Mouse (Mus musculus) bone marrow macrophage, adult 2 months (primary cell): Measurements from ENCODE around the gene Mgst2. TPM values are rescaled to one million over a fixed set of nuclear protein-coding genes. Genes with fewer than 3 reads are reported as not detected.

ENCODE experiments used
- H3K27ac ChIP-seq: 2 replicates; pipeline ENCODE4 v1.5.1; 2012; ENCODE audit warnings: low read depth, low read length; ENCODE audit not compliant: insufficient read depth
- H3K4me1 ChIP-seq: 2 replicates; pipeline ENCODE4 v1.6.1; 2012; ENCODE audit warnings: low read length; ENCODE audit not compliant: control insufficient read depth, insufficient read depth
- H3K4me3 ChIP-seq: 2 replicates; pipeline ENCODE4 v1.5.1; 2012; ENCODE audit warnings: mild to moderate bottlenecking, low read length, moderate library complexity; ENCODE audit not compliant: insufficient read depth
- CTCF ChIP-seq: IDR thresholded peaks from 2 replicates; pipeline ENCODE4 v1.5.1; 2012; ENCODE audit warnings: low read depth, mild to moderate bottlenecking, low read length, moderate library complexity
- POLR2A ChIP-seq: IDR thresholded peaks from 2 replicates; pipeline ENCODE4 v1.6.1; 2012; ENCODE audit warnings: mild to moderate bottlenecking, low read depth, low read length, borderline replicate concordance
- polyA plus RNA-seq: library from polyadenylated mRNA; stranded (reverse); fragments of >200 nt; gene quantifications from 2 replicates; pipeline ENCODE4 v1.2.4, GENCODE M21; 2012; ENCODE audit not compliant: missing spikeins, insufficient read depth, insufficient read length

Mgst2 gene
- 2.4 and 3.8 TPM in 2 replicates for polyA plus RNA-seq

DNA sequence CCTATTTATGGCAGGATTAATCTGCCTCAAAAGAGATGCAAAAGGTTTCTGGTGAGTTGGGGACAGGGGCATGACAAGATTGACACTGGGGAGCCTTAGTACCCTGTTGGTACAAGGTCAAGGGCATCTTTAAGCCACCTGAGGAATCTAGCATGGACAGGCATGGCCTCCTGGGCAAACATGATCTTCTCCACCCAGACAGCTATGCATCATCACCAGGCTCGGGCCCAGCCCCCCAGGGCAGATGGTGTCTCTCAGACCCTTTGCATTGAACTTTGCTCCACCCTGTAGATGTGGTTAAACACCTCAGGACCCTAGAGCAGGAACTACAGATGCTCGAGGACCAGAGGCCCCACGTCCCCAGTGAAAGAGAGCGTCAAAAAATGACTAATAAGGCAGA, at the start of gene Mgst2:
TSS of gene Mgst2 (plus strand) at position 301 of the 400 bp plus-strand sequence.
- peaks cover 37% of the 10 kb centered on the region for H3K4me1 ChIP-seq
- no peak within 1 kb of the TSS for H3K27ac ChIP-seq
- TF ChIP-seq POLR2A, result no peak
- TF ChIP-seq CTCF, result no peak
- H3K4me3 ChIP-seq, result no peak within 1 kb of the TSS

DNA sequence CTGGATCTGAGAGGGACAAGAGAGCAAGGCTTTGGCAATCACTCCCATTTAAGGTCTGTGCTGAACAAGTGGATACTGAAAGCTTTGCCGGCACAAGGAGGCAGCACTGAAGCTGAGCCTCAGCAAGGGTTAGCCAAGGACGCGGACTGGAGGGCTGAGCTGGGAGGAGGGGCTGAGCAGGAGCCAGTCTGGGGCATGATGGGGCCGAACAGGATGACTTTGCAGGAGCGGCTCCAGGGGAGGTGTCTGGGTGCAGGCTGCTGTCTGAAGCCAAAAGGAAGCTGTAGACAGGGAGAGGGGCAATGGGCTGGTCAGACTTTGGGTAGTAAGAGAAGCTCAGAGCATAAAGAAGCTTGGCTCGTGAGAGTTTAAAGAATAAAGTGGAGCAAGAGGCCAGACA, 48.2 kb upstream of the Mgst2 start:
- no peak overlapping the region for H3K27ac ChIP-seq
- H3K4me1 ChIP-seq, result peaks cover 2% of the 10 kb centered on the region
- no peak overlapping the region for H3K4me3 ChIP-seq
- TF ChIP-seq CTCF (no peak), POLR2A (no peak)

GRCm38 (mm10) chr3:51612398-51613356, 47.5 kb upstream of the Mgst2 start:
- no peak overlapping the region for H3K27ac ChIP-seq
- no peak overlapping the region for H3K4me3 ChIP-seq
- H3K4me1 ChIP-seq, result peaks cover 2% of the 10 kb centered on the region
- no peak for TF ChIP-seq POLR2A
- TF ChIP-seq CTCF, result no peak

DNA sequence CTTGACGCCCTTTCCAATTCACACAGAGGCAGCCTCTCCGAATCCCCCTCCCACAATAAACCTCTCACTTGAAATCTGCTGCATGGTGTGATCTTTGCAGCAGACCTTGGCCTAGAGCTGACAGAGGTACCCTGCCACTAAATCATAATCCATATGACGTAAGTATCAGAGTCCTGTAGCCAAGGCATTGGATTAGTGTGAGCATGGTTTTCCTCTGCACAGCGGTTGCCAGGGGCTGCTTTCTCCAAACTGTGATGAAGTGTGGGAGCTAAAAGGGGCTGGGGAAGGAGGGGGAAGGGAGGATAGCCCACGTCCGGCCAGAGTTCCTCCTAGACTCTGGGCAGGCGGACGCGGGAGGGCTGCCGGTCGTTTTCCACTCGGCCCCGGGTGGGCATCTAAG, 45.9 kb upstream of the Mgst2 start:
- no peak overlapping the region for H3K27ac ChIP-seq
- TF ChIP-seq POLR2A, result no peak
- TF ChIP-seq CTCF, result no peak

GRCm38 (mm10) chr3:51623956-51624355, 36.2 kb upstream of the Mgst2 start:
- Histone ChIP-seq H3K27ac (no peak overlapping the region), H3K4me3 (no peak overlapping the region), H3K4me1 (peaks cover 5% of the 10 kb centered on the region)
- TF ChIP-seq CTCF, result no peak
- no peak for TF ChIP-seq POLR2A

More for the DNA sequence above, 45.9 kb upstream of the Mgst2 start:
- H3K4me1 ChIP-seq, result peaks cover 2% of the 10 kb centered on the region
- no peak overlapping the region for H3K4me3 ChIP-seq

DNA sequence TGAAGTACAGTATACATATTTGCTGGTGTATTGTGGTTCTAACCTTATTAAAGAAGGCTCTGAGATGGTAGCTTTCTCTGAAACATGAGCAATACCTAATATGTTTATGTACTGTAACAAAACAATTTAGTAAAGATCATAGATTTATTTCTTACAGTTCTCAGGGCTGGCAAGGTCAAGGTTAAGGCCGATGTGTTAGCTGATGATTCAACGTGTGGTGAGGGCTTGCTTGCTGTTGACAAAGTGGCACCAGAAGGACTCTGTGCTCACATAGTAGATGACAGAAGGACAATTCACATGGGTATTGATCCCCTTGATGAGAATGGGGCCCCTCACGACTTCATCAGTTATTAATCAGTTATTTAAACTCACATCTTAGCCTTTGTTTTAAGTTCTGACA, 32.4 kb upstream of the Mgst2 start:
- Histone ChIP-seq H3K4me3 (no peak overlapping the region), H3K4me1 (peaks cover 12% of the 10 kb centered on the region), H3K27ac (no peak overlapping the region)
- TF ChIP-seq CTCF (no peak), POLR2A (no peak)

DNA sequence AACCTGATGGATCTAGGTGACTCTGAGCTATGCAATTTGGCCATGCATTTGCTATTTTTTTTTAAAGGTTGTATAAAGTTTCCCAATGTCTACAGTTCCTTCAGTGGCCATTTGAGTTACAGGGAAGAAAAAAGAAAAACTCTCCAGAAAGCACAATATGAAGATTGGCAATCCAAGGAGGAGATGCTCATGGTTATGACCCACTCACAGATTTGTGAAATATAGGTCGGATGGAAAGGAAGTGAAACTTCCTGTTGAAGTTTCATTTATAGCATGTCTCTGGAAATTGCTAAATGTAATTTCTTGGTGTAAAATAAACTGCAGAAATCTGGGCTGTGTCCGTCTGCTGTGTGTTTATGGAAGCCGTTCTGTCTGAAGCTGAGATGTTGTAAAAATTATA, 31.2 kb upstream of the Mgst2 start:
- Histone ChIP-seq H3K4me3 (no peak overlapping the region), H3K27ac (no peak overlapping the region), H3K4me1 (peaks cover 12% of the 10 kb centered on the region)
- TF ChIP-seq POLR2A (no peak), CTCF (no peak)

- Histone ChIP-seq H3K27ac (no peak overlapping the region), H3K4me1 (peaks cover 14% of the 10 kb centered on the region), H3K4me3 (no peak overlapping the region)
- TF ChIP-seq CTCF (no peak), POLR2A (no peak)
Observed at GRCm38 (mm10) chr3:51630746-51631145, 29.4 kb upstream of the Mgst2 start.

GRCm38 (mm10) chr3:51631971-51632370, 28.2 kb upstream of the Mgst2 start:
- TF ChIP-seq POLR2A (no peak), CTCF (no peak)
- Histone ChIP-seq H3K27ac (no peak overlapping the region), H3K4me3 (no peak overlapping the region)

GRCm38 (mm10) chr3:51634451-51634850, 25.7 kb upstream of the Mgst2 start:
- H3K4me3 ChIP-seq, result no peak overlapping the region
- TF ChIP-seq POLR2A, result no peak
- no peak for TF ChIP-seq CTCF
- peaks cover 5% of the 10 kb centered on the region for H3K4me1 ChIP-seq
- H3K27ac ChIP-seq, result no peak overlapping the region

More at GRCm38 (mm10) chr3:51631971-51632370, 28.2 kb upstream of the Mgst2 start:
- H3K4me1 ChIP-seq, result peaks cover 14% of the 10 kb centered on the region
